19 mouse cellular contexts compared by ENCODE assay signal in the genomic region with DNA sequence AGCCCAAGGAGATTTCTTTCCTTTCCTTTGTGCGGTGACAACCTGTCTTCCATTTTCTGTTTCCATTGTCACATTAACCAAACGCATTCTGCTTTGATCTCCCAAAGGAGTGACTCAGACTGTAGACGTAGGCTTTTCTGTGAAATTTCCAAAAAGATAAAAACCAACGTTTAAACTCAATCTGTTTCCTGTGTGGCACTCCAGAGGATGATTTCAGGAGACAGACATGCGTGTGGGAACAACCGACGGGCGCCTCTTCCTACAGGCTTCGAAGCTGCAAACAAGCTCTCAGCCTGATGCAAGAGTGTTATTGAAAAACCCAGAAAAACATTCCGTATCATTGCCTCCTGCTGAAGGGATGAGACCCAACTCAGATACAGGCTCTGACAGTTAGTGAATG. TPM values are rescaled to one million over a fixed set of nuclear protein-coding genes. Genes with fewer than 3 reads are reported as not detected.
DNase-seq lines count a peak whose midpoint lies in the region; ATAC-seq and TF ChIP-seq lines count a peak whose summit lies in the region.
"Had no signal": no experiment of that assay in that cellular context is flagged by ENCODE, and none has a peak within 500 bp of the region (broad histone marks: within the 10 kb centered on the region; RNA-seq: fewer than 3 reads in every experiment).

No protein-coding gene starts in this region.

- no peaks in the 10 kb centered on the region for H3K36me3 ChIP-seq in heart, embryonic 11.5 days (ENCODE audit: control insufficient read depth, insufficient read depth, low read length)
- H3K36me3 ChIP-seq in kidney, embryonic 15.5 days, result no peaks in the 10 kb centered on the region
- H3K36me3 ChIP-seq: hindbrain, embryonic 13.5 days; midbrain, embryonic 13.5 days; neural tube, embryonic 13.5 days had no signal

- H3K4me1 ChIP-seq in heart, embryonic 11.5 days (ENCODE audit: control insufficient read depth, insufficient read depth, low read length), result 0 out of 2 replicates have a peak, but pooled peaks cover 5% of the 10 kb centered on the region
- no peaks in the 10 kb centered on the region for H3K4me1 ChIP-seq in kidney, embryonic 15.5 days
- H3K4me1 ChIP-seq: neural tube, embryonic 13.5 days had no signal

- DNase-seq in heart, adult 11 months, result peak; percentile 86
- DNase-seq in layer of hippocampus, adult 2 months (ENCODE audit: low spot score in 2 of 2), result peak; percentile 37 to 75
- DNase-seq in layer of hippocampus, adult 9-10 months (ENCODE audit: low spot score), result no peak
- DNase-seq in NIH3T3 (ENCODE audit: low read depth), result peak; percentile 29
- peak; percentile 29 to 31 for DNase-seq in layer of hippocampus, postnatal 36 days
- no peak for DNase-seq in thymus, postnatal 25 days
- DNase-seq: adrenal gland, adult 2 months; cerebellum, adult 9-10 months; kidney, adult 2 months; lung, postnatal 4 days; retina, postnatal 1 day had no signal

- no peak for ATAC-seq in heart, embryonic 11.5 days (replicated peaks; ENCODE audit: insufficient number of reproducible peaks, low FRiP score, low TSS enrichment)
- no peak for ATAC-seq in kidney, embryonic 15.5 days (replicated peaks; ENCODE audit: low FRiP score)
- ATAC-seq: midbrain, embryonic 13.5 days had no signal

- no peak overlapping the region for H3K27ac ChIP-seq in heart, embryonic 11.5 days (ENCODE audit: low read depth, low read length)
- H3K27ac ChIP-seq in layer of hippocampus, adult 2 months, result peak overlapping the region; percentile 80
- H3K27ac ChIP-seq in kidney, embryonic 15.5 days, result no peak overlapping the region
- H3K27ac ChIP-seq: hindbrain, embryonic 13.5 days; midbrain, embryonic 13.5 days; neural tube, embryonic 13.5 days had no signal

- H3K4me2 ChIP-seq in heart, embryonic 11.5 days, result no peak overlapping the region
- H3K4me2 ChIP-seq in kidney, embryonic 15.5 days, result no peak overlapping the region
- H3K4me2 ChIP-seq: hindbrain, embryonic 13.5 days; liver, embryonic 11.5 days; midbrain, embryonic 13.5 days; neural tube, embryonic 13.5 days had no signal

- WGBS in heart, embryonic 11.5 days (ENCODE audit: insufficient replicate concordance), result 52% methylated on average over 10 of the region's 10 CpGs
- 74% methylated on average over 10 of the region's 10 CpGs for WGBS in kidney, embryonic 15.5 days

- H3K4me3 ChIP-seq in heart, embryonic 11.5 days (ENCODE audit: low read depth, low read length), result no peak overlapping the region
- no peak overlapping the region for H3K4me3 ChIP-seq in layer of hippocampus, adult 2 months
- no peak overlapping the region for H3K4me3 ChIP-seq in kidney, embryonic 15.5 days (replicated peaks)
- H3K4me3 ChIP-seq: erythroblast, embryonic 14.5 days; hindbrain, embryonic 13.5 days; midbrain, embryonic 13.5 days; neural tube, embryonic 13.5 days had no signal

- H3K9me3 ChIP-seq in heart, embryonic 11.5 days (replicated peaks; ENCODE audit: control insufficient read depth, low read length), result no peaks in the 10 kb centered on the region
- no peaks in the 10 kb centered on the region for H3K9me3 ChIP-seq in kidney, embryonic 15.5 days (replicated peaks)
- H3K9me3 ChIP-seq: hindbrain, embryonic 13.5 days; midbrain, embryonic 13.5 days; neural tube, embryonic 13.5 days had no signal

- H3K27me3 ChIP-seq in heart, embryonic 11.5 days (ENCODE audit: control insufficient read depth, insufficient read depth, low read length), result no peaks in the 10 kb centered on the region
- H3K27me3 ChIP-seq in kidney, embryonic 15.5 days, result no peaks in the 10 kb centered on the region
- H3K27me3 ChIP-seq: hindbrain, embryonic 13.5 days; midbrain, embryonic 13.5 days; neural tube, embryonic 13.5 days had no signal

- H3K9ac ChIP-seq in heart, embryonic 11.5 days (ENCODE audit: low read depth, low read length), result no peak overlapping the region
- H3K9ac ChIP-seq in kidney, embryonic 15.5 days, result no peak overlapping the region
- H3K9ac ChIP-seq: hindbrain, embryonic 13.5 days; midbrain, embryonic 13.5 days; neural tube, embryonic 13.5 days had no signal

- no peak for TF ChIP-seq CTCF in layer of hippocampus, adult 2 months (conservative IDR thresholded peaks at IDR 0.05)

RNA-seq across cellular contexts. Expression of gene Thbs2, which starts 39.9 kb away (rescaled TPM):
- polyA plus RNA-seq in heart, embryonic 11.5 days (2014; fragmentation: Nextera tagmentation; extraction: Ambion mirVana), result 2.7 and 4.0 TPM in 2 replicates
- total RNA-seq in layer of hippocampus, adult 2 months (2021), result 1 to 10 TPM; 3.3 to 3.6 TPM
- total RNA-seq in layer of hippocampus, postnatal 36 days (2021), result 1 to 10 TPM; 2.7 to 3.7 TPM
- polyA plus RNA-seq in kidney, embryonic 15.5 days (2015; fragmentation: Nextera tagmentation; extraction: Ambion mirVana), result 24.0 and 25.5 TPM in 2 replicates
- total RNA-seq: granulocyte monocyte progenitor cell, adult 5-6 weeks had no signal
- polyA plus RNA-seq: erythroblast, embryonic 14.5 days had no signal

Comparison
In these comparisons a context has a peak if more than half of its experiments do, and no peak if none do; other contexts are left out.
1. DNase-seq: peak in heart, adult 11 months (single experiment), layer of hippocampus, adult 2 months (2 of 2), NIH3T3 (single experiment) and layer of hippocampus, postnatal 36 days (2 of 2); none in layer of hippocampus, adult 9-10 months (single experiment) and thymus, postnatal 25 days (single experiment).